Mouse (Mus musculus): ENCODE data around the gene Sap30bp.

- TF ChIP-seq CTCF (IDR thresholded peaks at IDR 0.05; ENCODE audit: low read depth) (no peak), EP300 (IDR thresholded peaks at IDR 0.05; ENCODE audit: low read depth) (no peak)
These were observed 72.8 kb downstream of the Sap30bp start for GRCm38 (mm10) chr11:116005701-116006419.

Measured in heart, postnatal 0 days (tissue).